Mouse (Mus musculus): Measurements from ENCODE around the gene Ms4a3. TPM values are rescaled to one million over a fixed set of nuclear protein-coding genes. Genes with fewer than 3 reads are reported as not detected.

The Ms4a3 gene
- polyA plus RNA-seq (2014; fragmentation: Nextera tagmentation; extraction: Ambion mirVana) = not detected in 2 replicates

- H3K9me3 ChIP-seq (replicated peaks; ENCODE audit: control insufficient read depth, low read length) = no peaks in the 10 kb centered on the region
- DNase-seq (ENCODE audit: low spot score) = no peak
- no peak for ATAC-seq
- no peak within 1 kb of the TSS for H3K27ac ChIP-seq (ENCODE audit: low read depth, low read length)
- 68% methylated on average over 1 of the region's 1 CpGs for WGBS
- H3K27me3 ChIP-seq (replicated peaks; ENCODE audit: control insufficient read depth, insufficient read depth, low read length) = no peaks in the 10 kb centered on the region
- H3K4me2 ChIP-seq (ENCODE audit: low read length) = no peak within 1 kb of the TSS
- H3K9ac ChIP-seq (ENCODE audit: low read length) = no peak within 1 kb of the TSS
- H3K4me3 ChIP-seq (ENCODE audit: low read depth, low read length) = no peak within 1 kb of the TSS
- no peaks in the 10 kb centered on the region for H3K36me3 ChIP-seq (ENCODE audit: control insufficient read depth, insufficient read depth, low read length)
- no peaks in the 10 kb centered on the region for H3K4me1 ChIP-seq (ENCODE audit: control insufficient read depth, insufficient read depth, low read length)
These were observed at the start of gene Ms4a3 for GRCm38 (mm10) chr19:11640732-11641131. Gene Ms4a3, minus strand, starts transcription at chr19:11640851.

GRCm38 (mm10) chr19:11661562-11661961 is 20.9 kb upstream of the Ms4a3 start:
- Histone ChIP-seq H3K9ac (ENCODE audit: low read length) (no peak overlapping the region), H3K4me2 (ENCODE audit: low read length) (no peak overlapping the region), H3K4me3 (ENCODE audit: low read depth, low read length) (no peak overlapping the region), H3K27me3 (replicated peaks; ENCODE audit: control insufficient read depth, insufficient read depth, low read length) (no peaks in the 10 kb centered on the region), H3K36me3 (ENCODE audit: control insufficient read depth, insufficient read depth, low read length) (no peaks in the 10 kb centered on the region), H3K4me1 (ENCODE audit: control insufficient read depth, insufficient read depth, low read length) (no peaks in the 10 kb centered on the region), H3K27ac (ENCODE audit: low read depth, low read length) (no peak overlapping the region), H3K9me3 (replicated peaks; ENCODE audit: control insufficient read depth, low read length) (no peaks in the 10 kb centered on the region)
- DNase-seq (ENCODE audit: low spot score) (no peak), ATAC-seq (no peak)

- Histone ChIP-seq H3K4me2 (ENCODE audit: low read length) (no peak within 1 kb of the TSS), H3K9me3 (replicated peaks; ENCODE audit: control insufficient read depth, low read length) (no peaks in the 10 kb centered on the region), H3K36me3 (ENCODE audit: control insufficient read depth, insufficient read depth, low read length) (no peaks in the 10 kb centered on the region), H3K4me1 (ENCODE audit: control insufficient read depth, insufficient read depth, low read length) (no peaks in the 10 kb centered on the region), H3K27me3 (replicated peaks; ENCODE audit: control insufficient read depth, insufficient read depth, low read length) (no peaks in the 10 kb centered on the region), H3K9ac (ENCODE audit: low read length) (no peak within 1 kb of the TSS), H3K4me3 (ENCODE audit: low read depth, low read length) (no peak within 1 kb of the TSS), H3K27ac (ENCODE audit: low read depth, low read length) (no peak within 1 kb of the TSS)
- 92% methylated on average over 5 of the region's 5 CpGs for WGBS
- ATAC-seq (no peak), DNase-seq (ENCODE audit: low spot score) (no peak)
These were observed 19.8 kb upstream of the Ms4a3 start, which contains the start of gene Oosp2 for GRCm38 (mm10) chr19:11660459-11660858. Gene Oosp2, minus strand, starts transcription at chr19:11660559.

- no peak for ATAC-seq
- H3K9ac ChIP-seq (ENCODE audit: low read length) = no peak overlapping the region
- H3K9me3 ChIP-seq (replicated peaks; ENCODE audit: control insufficient read depth, low read length) = no peaks in the 10 kb centered on the region
- no peaks in the 10 kb centered on the region for H3K27me3 ChIP-seq (replicated peaks; ENCODE audit: control insufficient read depth, insufficient read depth, low read length)
- no peaks in the 10 kb centered on the region for H3K36me3 ChIP-seq (ENCODE audit: control insufficient read depth, insufficient read depth, low read length)
- H3K27ac ChIP-seq (ENCODE audit: low read depth, low read length) = no peak overlapping the region
- H3K4me2 ChIP-seq (ENCODE audit: low read length) = no peak overlapping the region
- WGBS = 73% methylated on average over 2 of the region's 2 CpGs
- no peaks in the 10 kb centered on the region for H3K4me1 ChIP-seq (ENCODE audit: control insufficient read depth, insufficient read depth, low read length)
- H3K4me3 ChIP-seq (ENCODE audit: low read depth, low read length) = no peak overlapping the region
- no peak for DNase-seq (ENCODE audit: low spot score)
These were observed 18.5 kb upstream of the Ms4a3 start for GRCm38 (mm10) chr19:11659142-11659541.

- H3K9me3 ChIP-seq (replicated peaks; ENCODE audit: control insufficient read depth, low read length) = no peaks in the 10 kb centered on the region
- no peak overlapping the region for H3K4me3 ChIP-seq (ENCODE audit: low read depth, low read length)
- no peak overlapping the region for H3K4me2 ChIP-seq (ENCODE audit: low read length)
- DNase-seq (ENCODE audit: low spot score) (no peak), ATAC-seq (no peak)
- H3K27ac ChIP-seq (ENCODE audit: low read depth, low read length) = no peak overlapping the region
- no peak overlapping the region for H3K9ac ChIP-seq (ENCODE audit: low read length)
- H3K27me3 ChIP-seq (replicated peaks; ENCODE audit: control insufficient read depth, insufficient read depth, low read length) = no peaks in the 10 kb centered on the region
- H3K4me1 ChIP-seq (ENCODE audit: control insufficient read depth, insufficient read depth, low read length) = no peaks in the 10 kb centered on the region
- WGBS = 82% methylated on average over 4 of the region's 4 CpGs
- H3K36me3 ChIP-seq (ENCODE audit: control insufficient read depth, insufficient read depth, low read length) = no peaks in the 10 kb centered on the region
These were observed 8.9 kb upstream of the Ms4a3 start for GRCm38 (mm10) chr19:11649564-11649963.

GRCm38 (mm10) chr19:11646166-11646565 is 5.5 kb upstream of the Ms4a3 start:
- Histone ChIP-seq H3K9ac (ENCODE audit: low read length) (no peak overlapping the region), H3K9me3 (replicated peaks; ENCODE audit: control insufficient read depth, low read length) (no peaks in the 10 kb centered on the region), H3K27ac (ENCODE audit: low read depth, low read length) (no peak overlapping the region), H3K4me2 (ENCODE audit: low read length) (no peak overlapping the region), H3K4me3 (ENCODE audit: low read depth, low read length) (no peak overlapping the region), H3K27me3 (replicated peaks; ENCODE audit: control insufficient read depth, insufficient read depth, low read length) (no peaks in the 10 kb centered on the region), H3K36me3 (ENCODE audit: control insufficient read depth, insufficient read depth, low read length) (no peaks in the 10 kb centered on the region), H3K4me1 (ENCODE audit: control insufficient read depth, insufficient read depth, low read length) (no peaks in the 10 kb centered on the region)
- DNase-seq (ENCODE audit: low spot score) (no peak), ATAC-seq (no peak)
- 82% methylated on average over 3 of the region's 3 CpGs for WGBS

- whole genome bisulfite sequencing = 76% methylated on average over 4 of the region's 4 CpGs
These were observed 1.6 kb downstream of the Ms4a3 start for GRCm38 (mm10) chr19:11639038-11639437.

GRCm38 (mm10) chr19:11635572-11635971 is 5.1 kb downstream of the Ms4a3 start:
- no peak for ATAC-seq
- Histone ChIP-seq H3K27me3 (replicated peaks; ENCODE audit: control insufficient read depth, insufficient read depth, low read length) (no peaks in the 10 kb centered on the region), H3K27ac (ENCODE audit: low read depth, low read length) (no peak overlapping the region), H3K9me3 (replicated peaks; ENCODE audit: control insufficient read depth, low read length) (no peaks in the 10 kb centered on the region), H3K4me1 (ENCODE audit: control insufficient read depth, insufficient read depth, low read length) (no peaks in the 10 kb centered on the region), H3K36me3 (ENCODE audit: control insufficient read depth, insufficient read depth, low read length) (no peaks in the 10 kb centered on the region), H3K9ac (ENCODE audit: low read length) (no peak overlapping the region), H3K4me2 (ENCODE audit: low read length) (no peak overlapping the region), H3K4me3 (ENCODE audit: low read depth, low read length) (no peak overlapping the region)
- WGBS = 85% methylated on average over 5 of the region's 5 CpGs
- no peak for DNase-seq (ENCODE audit: low spot score)

More at GRCm38 (mm10) chr19:11639038-11639437, 1.6 kb downstream of the Ms4a3 start:
- no peak overlapping the region for H3K4me2 ChIP-seq (ENCODE audit: low read length)
- no peaks in the 10 kb centered on the region for H3K27me3 ChIP-seq (replicated peaks; ENCODE audit: control insufficient read depth, insufficient read depth, low read length)
- DNase-seq (ENCODE audit: low spot score) (no peak), ATAC-seq (no peak)
- no peaks in the 10 kb centered on the region for H3K9me3 ChIP-seq (replicated peaks; ENCODE audit: control insufficient read depth, low read length)
- no peak overlapping the region for H3K4me3 ChIP-seq (ENCODE audit: low read depth, low read length)
- H3K4me1 ChIP-seq (ENCODE audit: control insufficient read depth, insufficient read depth, low read length) = no peaks in the 10 kb centered on the region
- H3K36me3 ChIP-seq (ENCODE audit: control insufficient read depth, insufficient read depth, low read length) = no peaks in the 10 kb centered on the region
- no peak overlapping the region for H3K9ac ChIP-seq (ENCODE audit: low read length)
- no peak overlapping the region for H3K27ac ChIP-seq (ENCODE audit: low read depth, low read length)

GRCm38 (mm10) chr19:11634330-11634729 is 6.3 kb downstream of the Ms4a3 start:
- Histone ChIP-seq H3K4me3 (ENCODE audit: low read depth, low read length) (no peak overlapping the region), H3K27ac (ENCODE audit: low read depth, low read length) (no peak overlapping the region), H3K4me2 (ENCODE audit: low read length) (no peak overlapping the region), H3K9ac (ENCODE audit: low read length) (no peak overlapping the region), H3K9me3 (replicated peaks; ENCODE audit: control insufficient read depth, low read length) (no peaks in the 10 kb centered on the region), H3K27me3 (replicated peaks; ENCODE audit: control insufficient read depth, insufficient read depth, low read length) (no peaks in the 10 kb centered on the region), H3K36me3 (ENCODE audit: control insufficient read depth, insufficient read depth, low read length) (no peaks in the 10 kb centered on the region), H3K4me1 (ENCODE audit: control insufficient read depth, insufficient read depth, low read length) (no peaks in the 10 kb centered on the region)
- DNase-seq (ENCODE audit: low spot score) = no peak
- 57% methylated on average over 2 of the region's 2 CpGs for WGBS
- no peak for ATAC-seq

Data from forebrain, embryonic 14.5 days (tissue).